Mouse (Mus musculus) cerebellum, adult 9-11 months (tissue): ENCODE results near the gene Acvrl1.
"Not testable (repeated sequence)": the region's sequence is repeated elsewhere in the genome, so short reads cannot be mapped to it uniquely, and the experiment has no call there.

ENCODE experiments used
- DNase-seq: peaks from one replicate; pipeline ENCODE4 v3.0.0; 2022

Acvrl1 gene

GRCm38 (mm10) chr15:101113176-101113575, 15.1 kb upstream of the Acvrl1 start:
- no peak for DNase-seq

GRCm38 (mm10) chr15:101113778-101114177, 14.5 kb upstream of the Acvrl1 start:
- not testable (repeated sequence) for DNase-seq

- DNase-seq = no peak
Observed at GRCm38 (mm10) chr15:101115511-101116110, 12.7 kb upstream of the Acvrl1 start, which contains the start of gene Ankrd33. Gene Ankrd33 (plus strand): TSS chr15:101115755.

- DNase-seq = no peak
Observed at GRCm38 (mm10) chr15:101118399-101119125, 9.8 kb upstream of the Acvrl1 start.

- DNase-seq = no peak
Observed at GRCm38 (mm10) chr15:101121411-101122289, 6.7 kb upstream of the Acvrl1 start.

GRCm38 (mm10) chr15:101122290-101122589, 6.1 kb upstream of the Acvrl1 start:
- no peak for DNase-seq

GRCm38 (mm10) chr15:101123202-101123601, 5.1 kb upstream of the Acvrl1 start:
- no peak for DNase-seq

- no peak for DNase-seq
Observed at GRCm38 (mm10) chr15:101125561-101125960, 2.8 kb upstream of the Acvrl1 start.

GRCm38 (mm10) chr15:101126876-101127544, 1.3 kb upstream of the Acvrl1 start:
- DNase-seq = no peak

- no peak for DNase-seq
Observed at GRCm38 (mm10) chr15:101129412-101129811, 1.1 kb downstream of the Acvrl1 start.

- no peak for DNase-seq
Observed at GRCm38 (mm10) chr15:101131498-101131897, 3.2 kb downstream of the Acvrl1 start.

- DNase-seq = no peak
Observed at GRCm38 (mm10) chr15:101132041-101132440, 3.7 kb downstream of the Acvrl1 start.

- DNase-seq = no peak
Observed at GRCm38 (mm10) chr15:101132761-101133160, 4.4 kb downstream of the Acvrl1 start.

GRCm38 (mm10) chr15:101133993-101134704, 5.8 kb downstream of the Acvrl1 start:
- DNase-seq = no peak

- DNase-seq = no peak
Observed at GRCm38 (mm10) chr15:101135405-101135804, 7.1 kb downstream of the Acvrl1 start.

GRCm38 (mm10) chr15:101137455-101137854, 9.1 kb downstream of the Acvrl1 start:
- no peak for DNase-seq

GRCm38 (mm10) chr15:101138675-101139074, 10.4 kb downstream of the Acvrl1 start:
- DNase-seq = no peak

- DNase-seq = no peak
Observed at GRCm38 (mm10) chr15:101139885-101140284, 11.6 kb downstream of the Acvrl1 start.

- DNase-seq = no peak
Observed at GRCm38 (mm10) chr15:101140587-101140986, 12.3 kb downstream of the Acvrl1 start.

- no peak for DNase-seq
Observed at GRCm38 (mm10) chr15:101141061-101141541, 12.8 kb downstream of the Acvrl1 start.

GRCm38 (mm10) chr15:101142672-101143071, 14.3 kb downstream of the Acvrl1 start:
- DNase-seq = no peak

- DNase-seq = no peak
Observed at GRCm38 (mm10) chr15:101143494-101143893, 15.2 kb downstream of the Acvrl1 start.
